Mouse (Mus musculus): ENCODE measurements around the gene Manba. TPM values are rescaled to one million over a fixed set of nuclear protein-coding genes. Genes with fewer than 3 reads are reported as not detected.
"Not testable (repeated sequence)": the region's sequence is repeated elsewhere in the genome, so short reads cannot be mapped to it uniquely, and the experiment has no call there.

The Manba gene
- polyA plus RNA-seq, 1 experiment: 2.9 TPM

- no peak overlapping the region for H3K4me3 ChIP-seq (ENCODE audit: insufficient read depth, poor library complexity, severe bottlenecking)
- TF ChIP-seq MYOD1 (IDR thresholded peaks at IDR 0.05; ENCODE audit: control insufficient read depth, insufficient read length, low read depth) (no peak), MAX (IDR thresholded peaks at IDR 0.05) (no peak), CEBPB (IDR thresholded peaks at IDR 0.05; ENCODE audit: low read depth) (no peak), USF1 (IDR thresholded peaks at IDR 0.05; ENCODE audit: low read depth) (no peak), CTCF (IDR thresholded peaks at IDR 0.05; ENCODE audit: control insufficient read depth, insufficient read depth, insufficient read length) (no peak), FOSL1 (IDR thresholded peaks at IDR 0.05; ENCODE audit: insufficient read depth, low read length, poor library complexity, severe bottlenecking) (no peak), MYOG (IDR thresholded peaks at IDR 0.05; ENCODE audit: control insufficient read depth, extremely low read depth, insufficient read length) (no peak)
- H3K79me2 ChIP-seq (ENCODE audit: control insufficient read depth, insufficient read depth): no peaks in the 10 kb centered on the region
- H3K27me3 ChIP-seq (ENCODE audit: control insufficient read depth, insufficient read depth, insufficient read length): no peaks in the 10 kb centered on the region
- no peaks in the 10 kb centered on the region for H3K79me3 ChIP-seq (ENCODE audit: low read depth)
- H3ac ChIP-seq (ENCODE audit: control insufficient read depth, insufficient read length, low read depth): no peak overlapping the region
- H3K36me3 ChIP-seq (ENCODE audit: control insufficient read depth, insufficient read depth): peaks cover 37% of the 10 kb centered on the region
Measured at GRCm38 (mm10) chr3:135469146-135469545, 16.3 kb upstream of the Manba start.

GRCm38 (mm10) chr3:135469974-135470373 lies 15.4 kb upstream of the Manba start:
- Histone ChIP-seq H3ac (ENCODE audit: control insufficient read depth, insufficient read length, low read depth) (no peak overlapping the region), H3K4me3 (ENCODE audit: insufficient read depth, poor library complexity, severe bottlenecking) (no peak overlapping the region), H3K79me2 (ENCODE audit: control insufficient read depth, insufficient read depth) (no peaks in the 10 kb centered on the region), H3K79me3 (ENCODE audit: low read depth) (no peaks in the 10 kb centered on the region), H3K36me3 (ENCODE audit: control insufficient read depth, insufficient read depth) (peaks cover 28% of the 10 kb centered on the region), H3K27me3 (ENCODE audit: control insufficient read depth, insufficient read depth, insufficient read length) (no peaks in the 10 kb centered on the region)
- TF ChIP-seq CEBPB (IDR thresholded peaks at IDR 0.05; ENCODE audit: low read depth) (no peak), MYOG (IDR thresholded peaks at IDR 0.05; ENCODE audit: control insufficient read depth, extremely low read depth, insufficient read length) (no peak)

DNA sequence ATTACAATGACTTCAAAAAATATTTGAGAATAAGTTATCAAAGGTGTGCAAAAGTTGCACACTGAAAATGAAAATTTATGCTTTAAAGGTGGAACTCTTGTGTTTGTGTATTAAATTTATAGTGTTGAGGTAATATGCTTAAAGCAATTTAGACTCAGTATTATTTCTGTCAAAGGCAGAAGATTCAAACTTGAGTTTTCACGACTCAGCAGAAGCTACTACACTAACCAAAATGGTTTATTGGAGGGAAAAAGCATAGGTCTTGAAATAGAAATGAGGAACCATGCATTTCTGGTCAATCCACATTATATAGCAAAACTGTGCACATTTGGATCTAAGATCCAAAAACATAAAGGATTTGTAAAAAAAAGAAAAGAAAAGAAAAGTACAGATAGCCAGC lies 14.6 kb upstream of the Manba start:
- no peaks in the 10 kb centered on the region for H3K79me2 ChIP-seq (ENCODE audit: control insufficient read depth, insufficient read depth)
- H3ac ChIP-seq (ENCODE audit: control insufficient read depth, insufficient read length, low read depth): no peak overlapping the region
- H3K79me3 ChIP-seq (ENCODE audit: low read depth): no peaks in the 10 kb centered on the region
- H3K4me3 ChIP-seq (ENCODE audit: insufficient read depth, poor library complexity, severe bottlenecking): no peak overlapping the region
- peaks cover 23% of the 10 kb centered on the region for H3K36me3 ChIP-seq (ENCODE audit: control insufficient read depth, insufficient read depth)
- H3K27me3 ChIP-seq (ENCODE audit: control insufficient read depth, insufficient read depth, insufficient read length): no peaks in the 10 kb centered on the region
- TF ChIP-seq CTCF (IDR thresholded peaks at IDR 0.05; ENCODE audit: control insufficient read depth, insufficient read depth, insufficient read length) (no peak), MYOD1 (IDR thresholded peaks at IDR 0.05; ENCODE audit: control insufficient read depth, insufficient read length, low read depth) (no peak), MYOG (IDR thresholded peaks at IDR 0.05; ENCODE audit: control insufficient read depth, extremely low read depth, insufficient read length) (no peak), USF1 (IDR thresholded peaks at IDR 0.05; ENCODE audit: low read depth) (no peak), MAX (IDR thresholded peaks at IDR 0.05) (no peak), CEBPB (IDR thresholded peaks at IDR 0.05; ENCODE audit: low read depth) (no peak), FOSL1 (IDR thresholded peaks at IDR 0.05; ENCODE audit: insufficient read depth, low read length, poor library complexity, severe bottlenecking) (no peak)

- Histone ChIP-seq H3ac (ENCODE audit: control insufficient read depth, insufficient read length, low read depth) (no peak overlapping the region), H3K27me3 (ENCODE audit: control insufficient read depth, insufficient read depth, insufficient read length) (no peaks in the 10 kb centered on the region), H3K79me3 (ENCODE audit: low read depth) (no peaks in the 10 kb centered on the region), H3K36me3 (ENCODE audit: control insufficient read depth, insufficient read depth) (no peaks in the 10 kb centered on the region), H3K79me2 (ENCODE audit: control insufficient read depth, insufficient read depth) (no peaks in the 10 kb centered on the region), H3K4me3 (ENCODE audit: insufficient read depth, poor library complexity, severe bottlenecking) (no peak overlapping the region)
- no peak for TF ChIP-seq USF1 (IDR thresholded peaks at IDR 0.05; ENCODE audit: low read depth)
- no peak for TF ChIP-seq FOSL1 (IDR thresholded peaks at IDR 0.05; ENCODE audit: insufficient read depth, low read length, poor library complexity, severe bottlenecking)
- TF ChIP-seq CTCF (IDR thresholded peaks at IDR 0.05; ENCODE audit: control insufficient read depth, insufficient read depth, insufficient read length): no peak
- TF ChIP-seq MYOG (IDR thresholded peaks at IDR 0.05; ENCODE audit: control insufficient read depth, extremely low read depth, insufficient read length): no peak
- TF ChIP-seq CEBPB (IDR thresholded peaks at IDR 0.05; ENCODE audit: low read depth): no peak
- no peak for TF ChIP-seq MYOD1 (IDR thresholded peaks at IDR 0.05; ENCODE audit: control insufficient read depth, insufficient read length, low read depth)
- TF ChIP-seq MAX (IDR thresholded peaks at IDR 0.05): no peak
Measured at GRCm38 (mm10) chr3:135475025-135475424, 10.4 kb upstream of the Manba start.

DNA sequence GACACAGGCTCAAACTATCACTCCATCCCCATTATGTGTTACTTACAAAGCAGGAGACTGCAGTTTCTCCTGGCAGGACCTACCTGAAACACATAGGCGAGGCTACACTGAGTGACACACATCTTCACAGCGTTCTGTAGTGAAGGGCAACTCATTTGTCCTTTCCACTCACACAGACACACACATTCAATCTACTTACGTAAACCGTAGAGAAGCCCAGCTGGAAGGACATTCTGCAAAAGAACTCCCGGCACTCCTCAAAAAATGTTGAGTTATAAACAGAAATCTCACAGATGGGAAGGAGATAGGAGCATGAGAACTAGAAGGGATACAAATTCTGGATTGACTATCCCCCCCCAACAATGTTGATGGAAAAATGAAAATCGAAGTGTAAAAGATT lies 9.1 kb upstream of the Manba start:
- Histone ChIP-seq H3K4me3 (ENCODE audit: insufficient read depth, poor library complexity, severe bottlenecking) (no peak overlapping the region), H3K36me3 (ENCODE audit: control insufficient read depth, insufficient read depth) (no peaks in the 10 kb centered on the region), H3K27me3 (ENCODE audit: control insufficient read depth, insufficient read depth, insufficient read length) (no peaks in the 10 kb centered on the region), H3K79me2 (ENCODE audit: control insufficient read depth, insufficient read depth) (no peaks in the 10 kb centered on the region), H3K79me3 (ENCODE audit: low read depth) (no peaks in the 10 kb centered on the region), H3ac (ENCODE audit: control insufficient read depth, insufficient read length, low read depth) (no peak overlapping the region)
- TF ChIP-seq USF1 (IDR thresholded peaks at IDR 0.05; ENCODE audit: low read depth): no peak
- no peak for TF ChIP-seq FOSL1 (IDR thresholded peaks at IDR 0.05; ENCODE audit: insufficient read depth, low read length, poor library complexity, severe bottlenecking)
- TF ChIP-seq CEBPB (IDR thresholded peaks at IDR 0.05; ENCODE audit: low read depth): no peak
- no peak for TF ChIP-seq CTCF (IDR thresholded peaks at IDR 0.05; ENCODE audit: control insufficient read depth, insufficient read depth, insufficient read length)
- TF ChIP-seq MYOD1 (IDR thresholded peaks at IDR 0.05; ENCODE audit: control insufficient read depth, insufficient read length, low read depth): no peak
- no peak for TF ChIP-seq MYOG (IDR thresholded peaks at IDR 0.05; ENCODE audit: control insufficient read depth, extremely low read depth, insufficient read length)
- no peak for TF ChIP-seq MAX (IDR thresholded peaks at IDR 0.05)

DNA sequence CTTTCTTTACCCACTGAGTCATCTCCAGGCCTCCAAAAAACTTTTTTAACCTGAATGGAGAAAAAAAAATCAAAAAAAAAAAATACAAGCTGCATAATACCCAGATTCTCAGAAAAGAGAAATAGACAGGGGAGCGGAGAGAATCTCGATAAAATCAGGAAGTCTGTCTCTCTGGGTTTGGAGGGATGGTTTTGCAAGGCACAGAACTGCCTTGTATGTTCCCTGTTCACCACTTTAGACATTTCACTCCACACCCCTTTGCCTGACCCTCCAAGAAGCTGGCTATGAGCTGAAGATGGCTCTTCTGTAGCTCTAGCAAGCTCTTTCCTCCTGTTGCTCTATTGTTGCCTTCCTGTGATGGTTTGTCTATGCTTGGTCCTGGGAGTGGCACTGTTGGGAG lies 8.4 kb upstream of the Manba start:
- Histone ChIP-seq H3K36me3 (ENCODE audit: control insufficient read depth, insufficient read depth) (no peaks in the 10 kb centered on the region), H3K4me3 (ENCODE audit: insufficient read depth, poor library complexity, severe bottlenecking) (no peak overlapping the region), H3ac (ENCODE audit: control insufficient read depth, insufficient read length, low read depth) (no peak overlapping the region), H3K79me2 (ENCODE audit: control insufficient read depth, insufficient read depth) (no peaks in the 10 kb centered on the region), H3K27me3 (ENCODE audit: control insufficient read depth, insufficient read depth, insufficient read length) (no peaks in the 10 kb centered on the region), H3K79me3 (ENCODE audit: low read depth) (no peaks in the 10 kb centered on the region)
- TF ChIP-seq MYOG (IDR thresholded peaks at IDR 0.05; ENCODE audit: control insufficient read depth, extremely low read depth, insufficient read length) (no peak), USF1 (IDR thresholded peaks at IDR 0.05; ENCODE audit: low read depth) (no peak), MYOD1 (IDR thresholded peaks at IDR 0.05; ENCODE audit: control insufficient read depth, insufficient read length, low read depth) (no peak), FOSL1 (IDR thresholded peaks at IDR 0.05; ENCODE audit: insufficient read depth, low read length, poor library complexity, severe bottlenecking) (no peak), CEBPB (IDR thresholded peaks at IDR 0.05; ENCODE audit: low read depth) (no peak), CTCF (IDR thresholded peaks at IDR 0.05; ENCODE audit: control insufficient read depth, insufficient read depth, insufficient read length) (no peak)

- not testable (repeated sequence) for H3K4me3 ChIP-seq (ENCODE audit: insufficient read depth, poor library complexity, severe bottlenecking); H3K27me3 ChIP-seq (ENCODE audit: control insufficient read depth, insufficient read depth, insufficient read length); H3ac ChIP-seq (ENCODE audit: control insufficient read depth, insufficient read length, low read depth); H3K79me2 ChIP-seq (ENCODE audit: control insufficient read depth, insufficient read depth); H3K36me3 ChIP-seq (ENCODE audit: control insufficient read depth, insufficient read depth); H3K79me3 ChIP-seq (ENCODE audit: low read depth)
Measured at GRCm38 (mm10) chr3:135479090-135479489, 6.3 kb upstream of the Manba start.
